Mouse (Mus musculus) MEL (cell line): ENCODE data around the gene Ccdc40. TPM values are rescaled to one million over a fixed set of nuclear protein-coding genes. Genes with fewer than 3 reads are reported as not detected.

Experiments
- DNase-seq: peaks from one replicate; pipeline ENCODE4 v3.0.0; 2011; ENCODE audit warnings: low read depth, low spot score
- H3K27ac ChIP-seq: 2 replicates; pipeline ENCODE4 v1.5.1; 2012; ENCODE audit warnings: low read depth, mild to moderate bottlenecking, control low read depth, low read length, moderate library complexity; ENCODE audit not compliant: control insufficient read depth
- H3K27me3 ChIP-seq, 2 experiments: fragments of 150-350 bp in 1 of 2; sonication (generic) in 1 of 2; 2 replicates each; pipeline ENCODE4 v1.6.1; 2012; ENCODE audit warnings: low read length in 2 of 2, mild to moderate bottlenecking in 2 of 2, improper control_type of control experiment in 1 of 2, moderate library complexity in 1 of 2; ENCODE audit not compliant: insufficient read depth in 2 of 2, control insufficient read depth in 1 of 2
- H3K36me3 ChIP-seq, 2 experiments: 2 replicates each; pipeline ENCODE4 v1.6.1; 2012 to 2014; ENCODE audit warnings: low read length in 2 of 2, improper control_type of control experiment in 1 of 2, inconsistent platforms in 1 of 2, mild to moderate bottlenecking in 1 of 2; ENCODE audit not compliant: insufficient read depth in 2 of 2, control insufficient read depth in 1 of 2
- H3K4me1 ChIP-seq, 2 experiments: fragments of 150-350 bp in 1 of 2; sonication (generic) in 1 of 2; 2 replicates each; pipeline ENCODE4 v1.6.1; 2012; ENCODE audit warnings: low read length in 2 of 2, improper control_type of control experiment in 1 of 2, mild to moderate bottlenecking in 1 of 2; ENCODE audit not compliant: insufficient read depth in 2 of 2, control insufficient read depth in 1 of 2
- H3K4me3 ChIP-seq, 2 experiments: fragments of 150-350 bp in 1 of 2; sonication (generic) in 1 of 2; 2 replicates each; pipeline ENCODE4 v1.5.1; 2012; ENCODE audit warnings: low read depth in 2 of 2, low read length in 2 of 2, mild to moderate bottlenecking in 2 of 2, moderate library complexity in 2 of 2, control low read depth in 1 of 2, improper control_type of control experiment in 1 of 2; ENCODE audit not compliant: control insufficient read depth in 1 of 2, insufficient read depth in 1 of 2
- H3K79me2 ChIP-seq: 2 replicates; pipeline ENCODE4 v1.6.1; 2012; ENCODE audit warnings: mild to moderate bottlenecking, low read length, moderate library complexity; ENCODE audit not compliant: control insufficient read depth, poor library complexity, insufficient read depth
- H3K9ac ChIP-seq: 2 replicates; pipeline ENCODE4 v1.6.1; 2012; ENCODE audit warnings: low read depth, mild to moderate bottlenecking, control low read depth, low read length, moderate library complexity; ENCODE audit not compliant: control insufficient read depth, poor library complexity, severe bottlenecking
- H3K9me3 ChIP-seq: fragments of 150-350 bp; sonication (generic); replicated peaks from 2 replicates; pipeline ENCODE4 v1.6.1; 2012; ENCODE audit warnings: mild to moderate bottlenecking, low read length, improper control_type of control experiment, moderate library complexity; ENCODE audit not compliant: insufficient read depth
- BHLHE40 ChIP-seq: IDR thresholded peaks from 2 replicates; pipeline ENCODE4 v1.6.1; 2012; ENCODE audit warnings: low read depth, mild to moderate bottlenecking, inconsistent platforms, low read length, improper control_type of control experiment, borderline replicate concordance
- CTCF ChIP-seq, 3 experiments: IDR thresholded peaks in 2 of 3; conservative IDR thresholded peaks in 1 of 3; 2 replicates each; pipeline ENCODE4 v1.5.1; 2011 to 2012; ENCODE audit warnings: low read length in 3 of 3, low read depth in 2 of 3, mild to moderate bottlenecking in 2 of 3, improper control_type of control experiment in 1 of 3, inconsistent platforms in 1 of 3, mixed read lengths in 1 of 3, moderate library complexity in 1 of 3; ENCODE audit not compliant: control insufficient read depth in 1 of 3, insufficient read depth in 1 of 3, poor library complexity in 1 of 3, severe bottlenecking in 1 of 3
- ELF1 ChIP-seq: IDR thresholded peaks from 2 replicates; pipeline ENCODE4 v1.6.1; 2014; ENCODE audit warnings: low read depth, mild to moderate bottlenecking, inconsistent platforms, low read length, improper control_type of control experiment, moderate library complexity
- ETS1 ChIP-seq: IDR thresholded peaks from 2 replicates; pipeline ENCODE4 v1.6.1; 2012; ENCODE audit warnings: low read depth, mild to moderate bottlenecking, inconsistent platforms, low read length, improper control_type of control experiment, moderate library complexity
- KAT2A ChIP-seq: conservative IDR thresholded peaks from 2 replicates; pipeline ENCODE4 v1.6.1; 2012; ENCODE audit warnings: low read depth, low read length, improper control_type of control experiment, inconsistent platforms
- MAZ ChIP-seq: IDR thresholded peaks from 2 replicates; pipeline ENCODE4 v1.6.1; 2012; ENCODE audit warnings: low read depth, mild to moderate bottlenecking, inconsistent platforms, low read length, improper control_type of control experiment
- MEF2A ChIP-seq: IDR thresholded peaks from 2 replicates; pipeline ENCODE4 v1.6.1; 2014; ENCODE audit warnings: low read depth, mild to moderate bottlenecking, inconsistent platforms, low read length, improper control_type of control experiment; ENCODE audit not compliant: poor library complexity, insufficient replicate concordance, severe bottlenecking; ENCODE audit errors: extremely low read depth
- MXI1 ChIP-seq: IDR thresholded peaks from 2 replicates; pipeline ENCODE4 v1.6.1; 2011; ENCODE audit warnings: mild to moderate bottlenecking, low read depth, low read length, improper control_type of control experiment
- MYB ChIP-seq: IDR thresholded peaks from 2 replicates; pipeline ENCODE4 v1.6.1; 2011; ENCODE audit warnings: mild to moderate bottlenecking, low read depth, low read length, improper control_type of control experiment
- NELFE ChIP-seq: IDR thresholded peaks from 2 replicates; pipeline ENCODE4 v1.6.1; 2011; ENCODE audit warnings: low read depth, low read length, improper control_type of control experiment
- NRF1 ChIP-seq: IDR thresholded peaks from 2 replicates; pipeline ENCODE4 v1.6.1; 2014; ENCODE audit warnings: low read depth, mild to moderate bottlenecking, inconsistent platforms, low read length, improper control_type of control experiment, moderate library complexity; ENCODE audit not compliant: poor library complexity, insufficient read depth, severe bottlenecking
- POLR2A ChIP-seq, 2 experiments: IDR thresholded peaks; 2 replicates each; pipeline ENCODE4 v1.6.1; 2011 to 2012; ENCODE audit warnings: low read length in 2 of 2, mild to moderate bottlenecking in 2 of 2, control low read depth in 1 of 2, improper control_type of control experiment in 1 of 2, low read depth in 1 of 2, moderate library complexity in 1 of 2; ENCODE audit not compliant: control insufficient read depth in 1 of 2, insufficient read depth in 1 of 2, poor library complexity in 1 of 2
- SIN3A ChIP-seq: IDR thresholded peaks from 2 replicates; pipeline ENCODE4 v1.6.1; 2012; ENCODE audit warnings: low read length, improper control_type of control experiment, inconsistent platforms
- SMC3 ChIP-seq: IDR thresholded peaks from 2 replicates; pipeline ENCODE4 v1.6.1; 2011; ENCODE audit warnings: low read depth, low read length, improper control_type of control experiment
- TBP ChIP-seq: IDR thresholded peaks from 2 replicates; pipeline ENCODE4 v1.8.0; 2011; ENCODE audit warnings: low read depth, low read length, improper control_type of control experiment
- USF2 ChIP-seq, 2 experiments: IDR thresholded peaks; 2 replicates each; pipeline ENCODE4 v1.6.1; 2011 to 2012; ENCODE audit warnings: improper control_type of control experiment in 2 of 2, low read length in 2 of 2, borderline replicate concordance in 1 of 2, inconsistent platforms in 1 of 2, low read depth in 1 of 2, mild to moderate bottlenecking in 1 of 2; ENCODE audit not compliant: insufficient read depth in 1 of 2
- ZC3H11A ChIP-seq: IDR thresholded peaks from 2 replicates; pipeline ENCODE4 v1.6.1; 2012; ENCODE audit warnings: low read depth, mild to moderate bottlenecking, inconsistent platforms, low read length, improper control_type of control experiment
- polyA plus RNA-seq, 2 experiments: library from polyadenylated mRNA; stranded (reverse) in 1 of 2; unstranded in 1 of 2; fragments of >175 nt in 1 of 2; fragments of >200 nt in 1 of 2; gene quantifications; 2 replicates each; pipeline versions ENCODE4 v1.2.1 to v1.2.4; 2012; ENCODE audit warnings: low replicate concordance in 2 of 2, low read depth in 1 of 2; ENCODE audit not compliant: insufficient read length in 2 of 2, insufficient read depth in 1 of 2, missing spikeins in 1 of 2
- total RNA-seq: library from RNA; depleted of rRNA; stranded (reverse); fragments of 300-350 nt; gene quantifications from 2 replicates; pipeline ENCODE4 v1.2.3, GENCODE M21; 2012

Gene Ccdc40
- total and polyA plus RNA-seq, 3 experiments: 0.46 to 1.9 TPM; not detected in 1

DNA sequence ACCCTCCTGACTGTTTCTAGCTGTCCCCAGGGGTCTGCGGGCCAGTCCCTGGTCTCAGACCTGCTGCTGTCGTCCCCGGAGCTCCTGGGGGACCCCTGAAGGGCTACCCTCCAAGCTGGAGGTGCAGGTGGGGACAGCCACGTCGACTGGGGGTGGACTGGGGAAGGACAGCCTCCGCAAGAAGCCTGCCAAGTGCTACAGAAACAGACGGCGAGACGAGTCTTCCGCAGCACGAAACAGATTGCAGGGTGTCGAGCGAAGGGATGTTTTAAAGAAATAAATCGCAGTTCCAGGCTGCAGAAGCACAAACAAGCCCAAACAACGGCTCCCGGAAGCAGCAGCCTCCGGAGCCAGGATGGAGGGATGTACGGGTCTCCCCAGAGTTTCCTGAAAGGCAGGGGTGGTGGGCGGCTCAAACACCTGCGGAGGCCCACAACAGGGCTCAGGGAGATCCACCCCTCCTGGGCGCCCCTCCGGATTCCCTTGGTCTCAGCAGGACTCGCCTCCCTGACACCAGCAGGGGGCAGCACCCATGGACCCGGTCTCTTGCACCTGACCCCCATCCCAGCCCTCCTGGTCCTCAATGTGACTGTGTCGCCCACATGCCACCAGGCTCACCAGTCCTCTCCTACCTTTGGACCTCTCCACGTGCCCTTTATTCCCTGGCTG is 29.7 kb upstream of the Ccdc40 start:
- DNase-seq: peak; percentile 44
- no peaks in the 10 kb centered on the region for H3K4me1 ChIP-seq
- TF ChIP-seq SMC3 (peak; percentile 22; the same call in 1 of the 2 replicates), CTCF (IDR thresholded peaks at IDR 0.05 in 2 of 3, conservative IDR thresholded peaks at IDR 0.05 in 1 of 3; ENCODE audit: control insufficient read depth in 1 of 3, insufficient read depth in 1 of 3, low read depth in 2 of 3, low read length in 3 of 3, poor library complexity in 1 of 3, severe bottlenecking in 1 of 3) (peak; percentile 58 to 87 (median 65)), MEF2A (no peak), POLR2A (IDR thresholded peaks at IDR 0.05; ENCODE audit: control insufficient read depth in 1 of 2, insufficient read depth in 1 of 2, low read depth in 1 of 2, low read length in 2 of 2, poor library complexity in 1 of 2) (no peak)
- TF ChIP-seq, all 39 proteins: peak for 2
- Histone ChIP-seq H3K9ac (no peak overlapping the region), H3K9me3 (no peaks in the 10 kb centered on the region), H3K36me3 (no peaks in the 10 kb centered on the region; a peak in 1 of 4 replicates), H3K4me3 (no peak overlapping the region), H3K27ac (no peak overlapping the region), H3K27me3 (no peaks in the 10 kb centered on the region), H3K79me2 (no peaks in the 10 kb centered on the region)

DNA sequence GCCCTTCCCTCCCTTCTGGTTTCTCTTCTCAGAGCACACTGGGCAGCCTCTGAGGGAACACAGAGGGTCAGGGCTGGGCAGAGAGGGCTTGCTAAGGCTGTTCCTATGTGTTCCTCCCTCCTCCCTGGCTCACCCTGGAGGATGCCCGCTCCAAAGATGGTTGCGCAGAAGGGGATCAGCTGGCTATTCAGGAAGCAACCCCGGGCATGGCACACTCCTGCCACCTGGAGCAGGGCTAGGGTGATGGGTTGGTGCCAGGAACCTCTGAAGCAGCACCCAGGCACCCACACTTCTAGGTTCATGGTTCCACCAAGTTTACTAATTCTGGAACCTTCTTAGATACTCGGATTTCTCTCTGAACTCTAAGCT is 29.2 kb upstream of the Ccdc40 start:
- no peak for TF ChIP-seq NRF1
- TF ChIP-seq MAZ: no peak
- no peak for TF ChIP-seq BHLHE40
- TF ChIP-seq NELFE: no peak
- no peak for TF ChIP-seq MYB
- TF ChIP-seq KAT2A: no peak
- TF ChIP-seq USF2 (IDR thresholded peaks at IDR 0.05; ENCODE audit: borderline replicate concordance in 1 of 2, insufficient read depth in 1 of 2, low read depth in 1 of 2, low read length in 2 of 2): no peak
- TF ChIP-seq TBP: no peak
- TF ChIP-seq SMC3: no peak
- TF ChIP-seq POLR2A (IDR thresholded peaks at IDR 0.05; ENCODE audit: control insufficient read depth in 1 of 2, insufficient read depth in 1 of 2, low read depth in 1 of 2, low read length in 2 of 2, poor library complexity in 1 of 2): no peak
- TF ChIP-seq ZC3H11A: no peak
- no peak for TF ChIP-seq ETS1
- no peak for TF ChIP-seq SIN3A
- TF ChIP-seq ELF1: no peak
- TF ChIP-seq MXI1: no peak
- H3K9ac ChIP-seq: no peak overlapping the region
- no peak overlapping the region for H3K27ac ChIP-seq
- H3K79me2 ChIP-seq: no peaks in the 10 kb centered on the region
- no peaks in the 10 kb centered on the region for H3K27me3 ChIP-seq
- no peak for DNase-seq
- H3K4me3 ChIP-seq: no peak overlapping the region
- H3K36me3 ChIP-seq: no peaks in the 10 kb centered on the region; a peak in 1 of 4 replicates
- no peaks in the 10 kb centered on the region for H3K4me1 ChIP-seq
- H3K9me3 ChIP-seq: no peaks in the 10 kb centered on the region
